Mouse (Mus musculus): ENCODE measurements at regions not wholly inside any gene's neighbourhood (a gene's known extent, or its start where the extent isn't known, plus 50 kb on each side); places are given as distances from the start of the nearest gene placed in this dataset.

- Histone ChIP-seq H3K27ac (no peak overlapping the region), H3K9me3 (ENCODE audit: low read length) (no peaks in the 10 kb centered on the region), H3K4me1 (ENCODE audit: insufficient read depth, low read length) (no peaks in the 10 kb centered on the region), H3K36me3 (ENCODE audit: insufficient read depth, low read length) (no peaks in the 10 kb centered on the region), H3K9ac (replicated peaks; ENCODE audit: low read length) (no peak overlapping the region), H3K4me3 (ENCODE audit: low read length) (no peak overlapping the region), H3K4me2 (ENCODE audit: low read depth, low read length) (no peak overlapping the region), H3K27me3 (ENCODE audit: insufficient read depth, low read length) (no peaks in the 10 kb centered on the region)
- DNase-seq (ENCODE audit: low spot score) (no peak), ATAC-seq (no peak)
- WGBS, result 52% methylated on average over 10 of the region's 10 CpGs
- TF ChIP-seq CTCF (IDR thresholded peaks at IDR 0.05; ENCODE audit: low read depth), result no peak
Observed at GRCm38 (mm10) chr10:117940441-117941265, 94.8 kb upstream of the Rap1b start.

DNA sequence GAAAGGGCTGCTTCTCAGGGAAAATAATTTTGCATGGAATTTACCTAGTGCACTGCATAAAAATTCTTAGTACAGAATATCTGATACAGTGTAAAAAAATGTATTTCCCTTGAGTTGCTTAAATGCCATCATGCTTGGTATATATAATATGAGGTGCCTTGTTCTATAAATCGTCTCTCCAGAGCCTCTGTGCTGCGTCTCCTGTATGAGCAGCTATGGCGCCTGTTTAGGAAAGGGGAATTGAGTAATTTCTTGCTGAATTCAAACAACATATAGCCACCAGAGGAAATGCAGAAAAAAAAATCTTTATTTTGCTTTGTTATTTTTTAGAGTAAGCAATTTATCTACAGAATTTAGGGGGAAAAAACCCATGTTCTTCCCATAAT is 95.4 kb upstream of the Rap1b start:
- H3K4me3 ChIP-seq (ENCODE audit: low read length), result no peak overlapping the region
- no peaks in the 10 kb centered on the region for H3K9me3 ChIP-seq (ENCODE audit: low read length)
- no peak for ATAC-seq
- H3K36me3 ChIP-seq (ENCODE audit: insufficient read depth, low read length), result no peaks in the 10 kb centered on the region
- no peaks in the 10 kb centered on the region for H3K27me3 ChIP-seq (ENCODE audit: insufficient read depth, low read length)
- WGBS, result 69% methylated on average over 3 of the region's 3 CpGs
- no peak for TF ChIP-seq CTCF (IDR thresholded peaks at IDR 0.05; ENCODE audit: low read depth)
- no peak overlapping the region for H3K9ac ChIP-seq (replicated peaks; ENCODE audit: low read length)
- no peak overlapping the region for H3K4me2 ChIP-seq (ENCODE audit: low read depth, low read length)
- H3K27ac ChIP-seq, result no peak overlapping the region
- H3K4me1 ChIP-seq (ENCODE audit: insufficient read depth, low read length), result no peaks in the 10 kb centered on the region
- DNase-seq (ENCODE audit: low spot score), result no peak

GRCm38 (mm10) chr10:117943702-117944307 is 98.0 kb upstream of the Rap1b start:
- WGBS, result 82% methylated on average over 6 of the region's 6 CpGs
- DNase-seq (ENCODE audit: low spot score), result no peak
- H3K27ac ChIP-seq, result no peak overlapping the region
- H3K9ac ChIP-seq (replicated peaks; ENCODE audit: low read length), result no peak overlapping the region
- no peak for TF ChIP-seq CTCF (IDR thresholded peaks at IDR 0.05; ENCODE audit: low read depth)
- no peak overlapping the region for H3K4me2 ChIP-seq (ENCODE audit: low read depth, low read length)
- no peaks in the 10 kb centered on the region for H3K4me1 ChIP-seq (ENCODE audit: insufficient read depth, low read length)
- H3K36me3 ChIP-seq (ENCODE audit: insufficient read depth, low read length), result no peaks in the 10 kb centered on the region
- H3K4me3 ChIP-seq (ENCODE audit: low read length), result no peak overlapping the region
- H3K27me3 ChIP-seq (ENCODE audit: insufficient read depth, low read length), result no peaks in the 10 kb centered on the region
- H3K9me3 ChIP-seq (ENCODE audit: low read length), result no peaks in the 10 kb centered on the region
- no peak for ATAC-seq

DNA sequence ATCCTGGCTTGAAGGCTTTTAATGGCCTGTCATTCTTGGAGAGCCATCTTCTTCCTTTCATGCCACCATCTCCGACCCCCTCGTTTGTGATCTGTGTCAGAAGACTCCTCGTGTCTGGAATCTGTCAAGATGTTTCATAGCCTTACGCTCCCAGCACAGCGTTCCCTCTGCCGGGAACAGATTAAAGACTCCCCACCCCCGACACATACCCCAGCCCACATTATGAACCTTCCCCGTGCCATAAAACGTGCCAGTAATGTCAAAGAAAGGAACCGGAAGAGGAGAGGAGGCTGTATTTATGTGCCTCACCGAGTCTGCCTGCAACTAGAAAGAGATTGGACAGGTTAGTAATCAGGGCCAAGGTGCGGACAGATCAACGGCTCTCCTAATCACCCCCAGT is 101.4 kb upstream of the Rap1b start:
- no peak overlapping the region for H3K27ac ChIP-seq
- DNase-seq (ENCODE audit: low spot score) (no peak), ATAC-seq (no peak)
- no peaks in the 10 kb centered on the region for H3K9me3 ChIP-seq (ENCODE audit: low read length)
- no peaks in the 10 kb centered on the region for H3K4me1 ChIP-seq (ENCODE audit: insufficient read depth, low read length)
- WGBS, result 68% methylated on average over 13 of the region's 13 CpGs
- no peaks in the 10 kb centered on the region for H3K36me3 ChIP-seq (ENCODE audit: insufficient read depth, low read length)
- no peak overlapping the region for H3K4me2 ChIP-seq (ENCODE audit: low read depth, low read length)
- no peak overlapping the region for H3K9ac ChIP-seq (replicated peaks; ENCODE audit: low read length)
- no peak for TF ChIP-seq CTCF (IDR thresholded peaks at IDR 0.05; ENCODE audit: low read depth)
- no peaks in the 10 kb centered on the region for H3K27me3 ChIP-seq (ENCODE audit: insufficient read depth, low read length)
- no peak overlapping the region for H3K4me3 ChIP-seq (ENCODE audit: low read length)

DNA sequence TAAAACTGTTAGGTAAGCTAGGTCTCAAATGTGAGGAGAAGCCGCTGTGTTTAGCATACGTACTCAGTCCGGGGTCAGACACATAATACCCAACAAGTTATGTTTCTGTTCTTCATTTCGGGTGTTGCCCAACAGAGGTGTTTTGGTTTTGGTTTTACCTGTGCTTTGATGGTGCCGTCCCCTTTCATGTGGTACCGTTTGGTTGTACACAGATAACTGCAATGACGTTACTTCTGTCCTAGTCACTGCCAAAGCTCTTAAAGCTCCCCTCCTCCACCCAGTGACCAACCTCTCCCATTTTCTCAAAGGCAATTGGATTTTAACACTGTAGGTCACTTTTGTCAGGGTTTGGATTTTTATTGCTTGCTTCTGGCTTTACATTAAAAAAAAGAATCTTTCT is 102.1 kb upstream of the Rap1b start:
- H3K4me2 ChIP-seq (ENCODE audit: low read depth, low read length), result no peak overlapping the region
- 89% methylated on average over 7 of the region's 7 CpGs for WGBS
- no peaks in the 10 kb centered on the region for H3K27me3 ChIP-seq (ENCODE audit: insufficient read depth, low read length)
- H3K27ac ChIP-seq, result no peak overlapping the region
- no peaks in the 10 kb centered on the region for H3K4me1 ChIP-seq (ENCODE audit: insufficient read depth, low read length)
- ATAC-seq, result no peak
- no peak overlapping the region for H3K9ac ChIP-seq (replicated peaks; ENCODE audit: low read length)
- H3K9me3 ChIP-seq (ENCODE audit: low read length), result no peaks in the 10 kb centered on the region
- no peaks in the 10 kb centered on the region for H3K36me3 ChIP-seq (ENCODE audit: insufficient read depth, low read length)
- TF ChIP-seq CTCF (IDR thresholded peaks at IDR 0.05; ENCODE audit: low read depth), result no peak
- DNase-seq (ENCODE audit: low spot score), result no peak
- H3K4me3 ChIP-seq (ENCODE audit: low read length), result no peak overlapping the region

- TF ChIP-seq CTCF (IDR thresholded peaks at IDR 0.05; ENCODE audit: low read depth), result no peak
- Histone ChIP-seq H3K4me2 (ENCODE audit: low read depth, low read length) (no peak overlapping the region), H3K9me3 (ENCODE audit: low read length) (no peaks in the 10 kb centered on the region), H3K27ac (no peak overlapping the region), H3K4me1 (ENCODE audit: insufficient read depth, low read length) (no peaks in the 10 kb centered on the region), H3K9ac (replicated peaks; ENCODE audit: low read length) (no peak overlapping the region), H3K27me3 (ENCODE audit: insufficient read depth, low read length) (no peaks in the 10 kb centered on the region), H3K4me3 (ENCODE audit: low read length) (no peak overlapping the region), H3K36me3 (ENCODE audit: insufficient read depth, low read length) (no peaks in the 10 kb centered on the region)
- DNase-seq (ENCODE audit: low spot score) (no peak), ATAC-seq (no peak)
- WGBS, result 81% methylated on average over 26 of the region's 26 CpGs
Observed at GRCm38 (mm10) chr10:117952116-117953025, 106.5 kb upstream of the Rap1b start.
